Mouse (Mus musculus) right cerebral cortex, postnatal 25 days (tissue): ENCODE data around the gene Fermt3.

Source experiments
- DNase-seq: peaks from one replicate; pipeline ENCODE4 v3.0.0; 2022

Fermt3 gene

GRCm38 (mm10) chr19:6969665-6970381, 49.4 kb downstream of the Fermt3 start:
- DNase-seq, result no peak

GRCm38 (mm10) chr19:6969291-6969664, 50.0 kb downstream of the Fermt3 start:
- DNase-seq, result no peak

- DNase-seq, result no peak
Measured at GRCm38 (mm10) chr19:6968491-6969271, 50.6 kb downstream of the Fermt3 start.

- DNase-seq, result no peak
Measured at GRCm38 (mm10) chr19:6956461-6956860, 62.8 kb downstream of the Fermt3 start.

GRCm38 (mm10) chr19:6955424-6955823, 63.8 kb downstream of the Fermt3 start:
- DNase-seq, result no peak

DNA sequence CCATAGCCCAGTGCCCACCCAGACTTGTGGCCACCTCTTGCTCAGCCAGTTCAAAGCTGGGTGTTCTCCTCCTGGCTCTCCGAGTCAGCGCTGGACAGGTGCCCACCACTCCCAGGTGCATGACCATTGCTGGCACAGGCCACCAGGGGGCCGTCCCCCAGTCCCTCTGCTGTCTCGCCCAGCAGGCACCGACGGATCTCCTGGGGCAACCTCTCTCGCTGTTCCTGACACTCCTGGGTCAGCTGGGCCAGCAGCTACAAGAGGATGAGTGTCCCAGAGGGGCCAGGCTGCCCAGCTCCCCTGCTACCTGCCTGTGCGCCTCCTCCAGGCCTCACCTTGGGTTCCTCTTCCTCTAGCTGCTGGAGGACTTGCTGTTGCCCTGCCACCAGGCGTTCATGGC, 65.2 kb downstream of the Fermt3 start:
- no peak for DNase-seq

DNA sequence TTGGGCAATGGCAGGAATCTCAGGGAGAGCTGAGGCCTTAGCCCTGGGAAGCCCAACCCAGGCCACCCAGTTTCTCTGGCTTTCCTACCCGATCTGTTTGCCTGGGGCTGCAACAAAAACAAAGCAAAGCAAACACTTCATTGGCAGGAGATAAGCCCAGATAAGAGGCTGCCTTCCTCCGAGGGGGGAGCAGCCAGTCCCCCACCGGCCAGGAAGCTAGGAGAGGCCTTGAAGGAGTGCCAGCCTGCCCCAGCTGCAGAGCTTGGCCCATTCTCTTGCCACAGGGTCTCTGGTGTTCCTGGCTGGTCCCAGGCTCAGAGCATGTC, 66.6 kb downstream of the Fermt3 start:
- no peak for DNase-seq

GRCm38 (mm10) chr19:6951994-6952711, 67.1 kb downstream of the Fermt3 start:
- peak; percentile 74 for DNase-seq

GRCm38 (mm10) chr19:6951381-6951968, 67.8 kb downstream of the Fermt3 start:
- peak; percentile 92 for DNase-seq

GRCm38 (mm10) chr19:6950613-6951153, 68.6 kb downstream of the Fermt3 start:
- peak; percentile 68 for DNase-seq

DNA sequence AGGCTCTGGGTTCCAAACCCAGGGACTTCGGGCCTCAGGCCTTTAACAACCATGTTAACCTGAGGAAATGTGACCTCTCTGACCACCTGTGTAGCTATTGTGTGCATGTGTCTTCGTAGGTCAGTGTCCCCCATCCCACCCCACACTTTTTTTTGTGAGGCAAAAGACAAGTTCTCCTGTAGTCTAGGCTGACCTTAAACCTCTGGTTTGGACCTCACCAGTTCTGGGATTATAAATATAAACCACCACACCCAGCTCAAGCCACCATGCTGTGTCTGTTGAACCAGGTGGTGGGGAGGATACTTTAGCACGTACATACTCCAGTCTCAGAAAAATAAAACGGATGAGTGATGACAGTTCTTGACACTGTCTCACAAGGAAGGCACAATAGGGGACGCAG, 69.3 kb downstream of the Fermt3 start:
- DNase-seq, result no peak

DNA sequence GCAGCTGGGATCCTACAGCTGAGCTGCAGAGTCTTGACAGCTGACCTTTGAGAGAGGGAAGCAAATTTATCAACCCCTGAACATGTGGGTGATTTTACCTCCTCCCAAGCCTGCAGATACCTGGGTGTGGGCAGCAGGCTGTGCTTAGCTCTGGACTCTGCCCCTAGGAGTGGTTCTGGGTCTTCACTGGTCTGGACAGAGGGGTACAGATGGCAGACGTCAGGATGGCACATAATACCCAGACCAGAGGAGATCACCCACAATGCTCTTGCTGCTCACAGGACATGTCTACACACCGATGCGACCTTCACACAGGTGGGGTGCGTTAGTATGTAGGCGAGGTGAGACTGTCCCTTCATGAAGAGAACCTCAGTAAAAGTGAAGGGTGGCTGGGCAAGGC, 69.7 kb downstream of the Fermt3 start:
- DNase-seq, result no peak
